ENCODE assay signal across 11 mouse cellular contexts in the genomic region with DNA sequence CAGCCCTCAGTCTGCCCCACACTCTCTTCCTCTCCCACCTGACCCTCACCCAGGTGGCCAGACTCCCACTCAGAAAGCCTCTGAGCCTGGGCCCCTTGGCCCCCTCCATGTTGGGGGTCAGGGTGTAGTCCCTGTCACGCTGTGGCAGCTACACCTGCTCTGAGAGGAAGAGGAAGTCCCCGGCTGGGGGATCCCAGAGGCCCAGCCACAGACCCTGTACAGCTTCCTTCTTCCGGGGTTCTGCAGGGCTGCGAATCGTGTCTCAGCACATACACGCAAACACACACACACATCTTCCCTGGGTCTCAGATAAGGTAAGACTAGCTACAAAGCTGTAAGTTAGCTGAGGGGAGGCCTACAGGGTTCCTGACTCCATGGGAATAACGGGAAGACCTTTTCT. TPM values are rescaled to one million over a fixed set of nuclear protein-coding genes. Genes with fewer than 3 reads are reported as not detected.
DNase-seq lines count a peak whose midpoint lies in the region; ATAC-seq lines count a peak whose summit lies in the region.
"Had no signal": no experiment of that assay in that cellular context is flagged by ENCODE, and none has a peak within 500 bp of the region (broad histone marks: within the 10 kb centered on the region; RNA-seq: fewer than 3 reads in every experiment).

A gene (minus strand): TSS at position 181 of the 400 bp plus-strand sequence.

- H3K4me3 ChIP-seq in heart, embryonic 10.5 days: no peak within 1 kb of the TSS
- H3K4me3 ChIP-seq in liver, embryonic 15.5 days (replicated peaks): peak within 1 kb of the TSS; percentile 20

- DNase-seq in heart, embryonic 10.5 days (ENCODE audit: low spot score): no peak
- no peak for DNase-seq in heart, postnatal 4 days
- peak; percentile 56 to 72 for DNase-seq in CD8-positive naive resting alpha-beta T cell, adult 2 months (ENCODE audit: low read depth in 2 of 2, low spot score in 2 of 2)
- DNase-seq in spleen, adult 18-20 months: peak; percentile 72 to 85
- DNase-seq in ovary, postnatal 36 days (ENCODE audit: low spot score): no peak
- DNase-seq in kidney, adult 11 months: no peak
- DNase-seq in right cerebral cortex, postnatal 36 days (ENCODE audit: low spot score in 2 of 2): no peak
- DNase-seq: cerebellum, adult 11-12 months; gastrocnemius, postnatal 14 days; layer of hippocampus, postnatal 36 days had no signal

- H3K36me3 ChIP-seq in heart, embryonic 10.5 days: no peaks in the 10 kb centered on the region
- H3K36me3 ChIP-seq in liver, embryonic 15.5 days (replicated peaks): no peaks in the 10 kb centered on the region

- 64% methylated on average over 7 of the region's 7 CpGs for WGBS in heart, embryonic 10.5 days
- WGBS in liver, embryonic 15.5 days (ENCODE audit: insufficient replicate concordance): 21% methylated on average over 7 of the region's 7 CpGs

- H3K27me3 ChIP-seq in heart, embryonic 10.5 days (ENCODE audit: insufficient read depth, poor library complexity, severe bottlenecking): peaks cover 29% of the 10 kb centered on the region
- H3K27me3 ChIP-seq in liver, embryonic 15.5 days: 0 out of 2 replicates have a peak, but pooled peaks cover 14% of the 10 kb centered on the region

- no peaks in the 10 kb centered on the region for H3K9me3 ChIP-seq in heart, embryonic 10.5 days
- H3K9me3 ChIP-seq in liver, embryonic 15.5 days (replicated peaks): no peaks in the 10 kb centered on the region

- H3K4me2 ChIP-seq in liver, embryonic 15.5 days: peak within 1 kb of the TSS; percentile 36

- ATAC-seq in liver, embryonic 15.5 days (ENCODE audit: insufficient read depth): 0 out of 2 replicates have a peak, but pooled peaks have one; percentile 17

- peaks cover 32% of the 10 kb centered on the region for H3K4me1 ChIP-seq in heart, embryonic 10.5 days
- H3K4me1 ChIP-seq in liver, embryonic 15.5 days (replicated peaks): peaks cover 31% of the 10 kb centered on the region

- H3K27ac ChIP-seq in heart, embryonic 10.5 days: 0 out of 2 replicates have a peak within 1 kb of the TSS, but pooled peaks have one; percentile 30
- peak within 1 kb of the TSS; percentile 29 for H3K27ac ChIP-seq in liver, embryonic 15.5 days (replicated peaks)

- no peak within 1 kb of the TSS for H3K9ac ChIP-seq in liver, embryonic 15.5 days

RNA-seq across cellular contexts. Expression of the gene that starts here (rescaled TPM):
- polyA plus RNA-seq in heart, embryonic 10.5 days (2016; fragmentation: Nextera tagmentation; extraction: Ambion mirVana): 0.38 and 0.63 TPM in 2 replicates
- under 1 TPM; 0.41 to 0.52 TPM for total RNA-seq in heart, postnatal 4 days (2021)
- 2.5 and 2.8 TPM in 2 replicates for polyA plus RNA-seq in liver, embryonic 15.5 days (2015; fragmentation: Nextera tagmentation; extraction: Ambion mirVana)

Comparison
In these comparisons a context has a peak if more than half of its experiments do, and no peak if none do; other contexts are left out.
1. DNase-seq: peak in CD8-positive naive resting alpha-beta T cell, adult 2 months (2 of 2) and spleen, adult 18-20 months (2 of 2); none in heart, embryonic 10.5 days (single experiment), heart, postnatal 4 days (single experiment), ovary, postnatal 36 days (single experiment), kidney, adult 11 months (single experiment) and right cerebral cortex, postnatal 36 days (0 of 2).